Mouse (Mus musculus) thymus, postnatal 25 days (tissue): ENCODE measurements around the gene Cmtm5.
"Not testable (repeated sequence)": the region's sequence is repeated elsewhere in the genome, so short reads cannot be mapped to it uniquely, and the experiment has no call there.

Source experiments
- DNase-seq: peaks from one replicate; pipeline ENCODE4 v3.0.0; 2022

The Cmtm5 gene

DNA sequence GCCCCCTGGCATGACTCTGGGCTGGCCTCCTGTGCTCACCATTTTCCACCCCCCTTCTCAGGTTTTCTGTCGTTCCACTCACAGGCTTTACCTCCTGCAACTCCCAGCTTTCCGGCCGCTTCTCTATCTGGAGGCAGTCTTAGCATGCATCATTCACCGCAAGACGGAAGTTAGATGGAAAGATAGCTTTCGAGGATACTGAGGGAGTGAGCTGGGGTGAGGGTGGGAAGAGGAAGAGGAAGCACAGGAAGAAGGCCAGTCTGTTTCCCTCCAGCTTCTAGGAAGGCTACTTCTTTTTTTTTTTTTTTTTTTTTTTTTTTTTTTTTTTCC lies 735 bp downstream of the Cmtm5 start:
- DNase-seq, result no peak

DNA sequence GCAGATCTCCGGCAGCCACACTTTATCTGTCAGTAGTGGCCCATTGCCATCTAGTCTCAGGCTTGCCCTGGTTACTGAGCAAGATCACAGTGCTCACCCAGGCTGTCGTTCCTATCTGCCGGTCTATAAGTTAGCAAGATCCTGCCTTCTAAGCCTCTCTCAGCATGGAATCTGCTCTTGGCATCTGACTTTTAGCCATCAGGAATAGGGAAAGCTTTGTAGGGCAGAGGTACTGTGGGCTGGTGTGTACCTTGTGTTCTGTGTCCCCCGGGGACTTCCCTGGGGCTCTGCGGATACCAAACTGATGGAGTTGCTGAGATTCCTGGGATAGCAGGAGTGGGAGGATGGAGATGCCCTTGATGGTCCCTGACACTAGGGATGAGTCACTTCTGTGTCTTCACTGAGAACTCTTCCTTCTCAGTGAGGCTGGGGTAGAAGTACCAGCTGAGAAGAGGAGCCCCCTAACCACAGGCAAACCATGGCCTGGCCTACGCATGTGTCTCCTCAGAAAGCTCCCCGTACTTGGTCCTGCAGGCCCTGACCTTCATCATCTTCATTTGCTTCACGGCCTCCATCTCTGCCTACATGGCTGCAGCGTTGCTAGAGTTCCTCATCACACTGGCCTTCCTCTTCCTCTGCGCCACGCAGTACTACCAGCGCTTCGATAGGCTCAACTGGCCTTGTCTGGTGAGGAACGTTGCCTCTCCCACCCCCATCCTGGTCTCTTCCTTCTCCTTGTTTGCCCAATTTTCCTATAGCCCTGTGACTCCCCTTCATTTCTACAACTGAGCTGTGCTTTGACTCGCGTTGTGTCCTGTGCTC lies 1.5 kb downstream of the Cmtm5 start:
- no peak for DNase-seq

DNA sequence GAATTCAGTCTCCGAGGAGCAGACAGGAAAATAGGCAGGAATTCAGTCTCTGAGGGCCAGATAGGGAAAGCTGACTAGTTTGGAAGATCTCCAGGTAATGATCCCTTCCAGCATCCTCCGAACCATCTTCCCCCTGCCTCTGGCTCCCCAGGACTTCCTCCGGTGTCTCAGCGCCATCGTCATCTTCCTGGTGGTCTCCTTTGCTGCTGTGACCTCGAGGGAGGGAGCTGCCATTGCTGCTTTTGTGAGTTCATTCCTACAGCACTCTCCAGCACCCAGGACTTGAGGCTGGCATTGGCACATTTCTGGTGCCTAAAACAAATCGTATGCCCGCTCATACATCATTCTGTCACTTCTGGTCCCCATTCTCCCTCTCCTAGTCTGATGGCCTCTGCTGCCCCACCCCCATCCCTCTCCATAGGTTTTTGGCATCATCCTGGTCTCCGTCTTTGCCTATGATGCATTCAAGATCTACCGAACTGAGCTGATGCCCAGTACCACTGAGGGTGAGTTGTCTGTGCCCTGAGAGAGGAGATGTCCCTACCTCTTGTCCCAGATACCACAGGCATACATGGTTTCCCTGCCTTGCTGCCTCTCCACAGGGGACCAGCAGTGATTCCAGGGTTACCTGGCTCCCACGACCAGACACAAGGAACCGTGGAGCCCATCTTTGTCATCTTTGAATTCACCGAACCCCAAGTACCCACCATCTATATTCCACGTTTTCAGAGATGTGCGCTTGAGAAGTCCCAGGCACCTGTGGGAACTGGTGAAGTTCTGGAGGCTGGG lies 2.6 kb downstream of the Cmtm5 start:
- no peak for DNase-seq

DNA sequence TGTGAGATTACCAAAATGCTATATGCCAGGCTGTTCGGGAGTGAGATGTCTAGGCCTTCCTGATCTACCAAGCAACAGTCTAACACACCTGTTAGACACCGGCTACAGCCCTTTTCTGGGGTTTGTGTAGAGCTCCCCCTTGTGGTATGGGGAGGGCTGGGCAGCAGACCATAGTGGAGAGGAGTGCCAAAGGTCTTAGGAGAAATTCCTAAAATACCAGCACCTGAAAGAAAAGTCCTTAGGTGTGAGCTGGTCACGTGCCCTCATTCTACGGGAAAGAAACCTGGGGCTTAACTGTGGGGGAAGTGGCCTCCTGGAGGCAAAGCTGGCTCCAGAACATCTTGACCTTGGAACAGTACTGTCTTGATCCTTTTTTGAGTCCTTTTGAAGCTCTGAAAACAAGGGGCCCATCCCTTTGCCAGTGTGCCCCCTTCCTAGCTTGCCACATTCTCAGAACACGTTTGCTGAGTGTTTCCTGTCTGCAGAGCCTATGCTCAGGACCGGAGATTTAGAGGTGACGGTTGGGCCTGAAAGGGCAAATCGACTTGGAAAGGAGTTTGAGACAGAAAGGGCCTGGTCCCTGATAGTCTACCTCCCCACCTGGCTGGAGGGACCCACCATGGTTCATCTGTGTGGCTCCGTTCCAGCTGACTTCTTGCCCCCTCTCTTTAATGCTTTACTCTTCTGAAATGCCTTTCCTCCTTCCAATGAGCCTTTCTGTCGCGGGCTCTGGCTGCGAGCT lies 3.5 kb downstream of the Cmtm5 start:
- DNase-seq, result peak; percentile 71

DNA sequence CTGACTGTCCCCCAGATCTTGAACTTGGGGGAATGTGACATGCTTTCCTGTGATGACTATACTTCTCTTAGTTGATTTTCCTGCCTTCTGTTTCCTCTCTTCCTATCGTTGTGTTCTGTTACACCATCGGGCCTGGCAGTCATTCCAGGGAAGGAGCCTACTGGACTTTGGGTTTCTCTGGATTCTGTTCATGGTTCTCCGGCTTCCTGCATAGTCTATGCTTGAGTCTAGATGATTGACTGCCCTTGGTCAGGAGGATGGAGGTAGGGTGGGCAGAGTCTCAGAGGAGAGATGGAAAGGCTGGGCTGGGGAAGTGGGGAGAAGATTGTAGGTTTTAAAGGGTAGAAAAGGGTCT lies 4.1 kb downstream of the Cmtm5 start:
- DNase-seq, result no peak

DNA sequence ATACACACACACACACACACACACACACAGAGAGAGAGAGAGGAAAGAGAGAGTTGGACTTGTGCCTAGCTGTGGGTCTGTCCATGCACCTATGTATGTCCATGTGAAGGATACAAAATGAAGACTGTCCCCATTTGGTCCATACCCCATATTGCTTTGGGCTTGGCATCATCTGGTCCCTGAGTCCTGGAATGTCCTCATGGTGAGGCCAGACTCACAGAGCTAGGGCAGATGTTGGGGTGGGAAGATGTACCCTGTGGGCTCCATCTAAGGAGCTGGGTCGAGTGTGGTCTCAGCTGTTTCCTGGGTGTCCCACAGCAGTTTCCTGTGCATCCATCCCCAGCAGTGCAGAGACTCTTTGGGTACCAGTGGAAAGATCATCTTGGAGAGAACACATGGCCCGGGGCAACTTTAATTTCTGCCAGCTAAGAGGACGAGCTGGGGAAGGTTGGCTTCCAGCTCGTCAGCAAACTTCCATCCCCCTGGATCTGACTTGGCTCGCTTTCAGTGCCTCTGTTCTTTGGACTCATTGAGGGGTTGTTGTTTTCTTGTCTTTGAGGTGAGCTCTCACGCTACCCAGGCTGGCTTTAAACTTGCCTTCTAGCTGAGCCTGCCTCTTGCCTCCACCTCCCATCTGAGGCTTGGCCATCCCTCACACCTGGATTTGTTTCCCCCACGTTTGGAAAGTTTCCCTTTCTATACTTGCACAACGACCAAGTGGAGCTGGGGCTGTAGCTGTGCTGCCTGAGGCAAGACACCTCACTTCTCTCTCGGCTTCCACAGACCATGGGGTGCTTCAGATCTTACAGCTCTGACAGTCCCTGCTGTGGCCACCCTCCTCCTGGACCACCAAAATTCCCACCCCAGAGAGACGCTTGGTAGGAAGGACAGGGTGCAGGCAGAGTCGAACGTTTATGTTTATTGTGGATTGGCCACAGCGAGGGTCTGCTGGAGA lies 5.2 kb downstream of the Cmtm5 start:
- no peak for DNase-seq

DNA sequence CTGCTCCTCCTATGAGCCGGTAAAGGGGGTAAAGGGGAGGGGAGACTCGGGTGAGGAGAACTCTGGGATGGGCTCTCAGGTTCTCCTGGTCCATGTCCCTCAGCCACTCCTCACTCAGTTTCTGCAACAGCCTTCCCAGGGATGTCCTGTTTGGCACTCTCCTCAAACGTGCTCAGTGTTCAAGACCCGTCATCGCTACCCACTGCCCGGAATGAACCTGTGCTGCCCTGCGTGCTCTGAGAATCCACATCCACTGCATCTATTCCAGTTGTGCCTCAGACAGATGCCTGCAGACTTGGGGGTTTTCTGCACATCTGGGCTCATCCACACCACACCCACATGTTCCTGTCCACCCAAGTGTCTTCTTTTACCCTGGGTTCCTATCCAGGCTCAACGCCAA lies 6.4 kb downstream of the Cmtm5 start:
- DNase-seq, result no peak

DNA sequence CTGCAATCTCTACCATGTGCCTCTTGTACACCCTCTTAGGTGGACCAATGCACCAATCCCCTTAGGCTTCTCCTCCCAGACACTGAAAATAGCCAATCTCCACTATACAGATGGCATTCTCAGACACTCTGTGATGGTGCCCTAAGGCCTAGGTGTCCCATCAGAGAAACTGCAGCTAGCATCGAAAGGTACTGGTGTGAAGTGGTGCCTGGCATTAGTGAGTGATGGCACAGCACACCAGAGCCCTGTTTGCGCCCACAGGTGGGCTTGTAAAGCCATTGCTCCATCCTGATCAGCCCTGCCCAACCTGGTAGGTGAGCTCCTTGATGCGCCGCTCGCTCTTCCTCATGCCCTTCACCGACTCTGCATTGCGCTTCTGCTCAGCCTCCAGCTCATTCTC lies 7.9 kb downstream of the Cmtm5 start:
- no peak for DNase-seq

DNA sequence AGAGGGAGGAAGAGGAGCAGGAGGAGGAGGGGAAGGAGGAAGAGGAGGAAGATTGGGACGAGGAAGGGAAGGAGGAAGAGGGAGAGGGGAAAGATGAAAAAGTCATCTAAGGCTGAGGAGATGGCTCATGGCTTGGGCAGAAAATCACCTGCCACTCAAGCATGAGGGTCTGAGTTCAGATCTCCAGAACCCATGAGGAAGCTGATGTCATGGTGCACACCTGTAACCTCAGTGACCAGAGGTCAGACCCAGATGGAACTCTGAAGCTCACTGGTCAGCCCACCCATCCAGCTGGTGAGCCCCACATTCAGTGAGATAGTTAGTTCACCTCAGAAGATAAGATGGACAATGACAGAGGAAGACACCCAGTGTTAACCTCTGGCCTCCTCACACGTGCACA lies 8.9 kb downstream of the Cmtm5 start:
- no peak for DNase-seq

DNA sequence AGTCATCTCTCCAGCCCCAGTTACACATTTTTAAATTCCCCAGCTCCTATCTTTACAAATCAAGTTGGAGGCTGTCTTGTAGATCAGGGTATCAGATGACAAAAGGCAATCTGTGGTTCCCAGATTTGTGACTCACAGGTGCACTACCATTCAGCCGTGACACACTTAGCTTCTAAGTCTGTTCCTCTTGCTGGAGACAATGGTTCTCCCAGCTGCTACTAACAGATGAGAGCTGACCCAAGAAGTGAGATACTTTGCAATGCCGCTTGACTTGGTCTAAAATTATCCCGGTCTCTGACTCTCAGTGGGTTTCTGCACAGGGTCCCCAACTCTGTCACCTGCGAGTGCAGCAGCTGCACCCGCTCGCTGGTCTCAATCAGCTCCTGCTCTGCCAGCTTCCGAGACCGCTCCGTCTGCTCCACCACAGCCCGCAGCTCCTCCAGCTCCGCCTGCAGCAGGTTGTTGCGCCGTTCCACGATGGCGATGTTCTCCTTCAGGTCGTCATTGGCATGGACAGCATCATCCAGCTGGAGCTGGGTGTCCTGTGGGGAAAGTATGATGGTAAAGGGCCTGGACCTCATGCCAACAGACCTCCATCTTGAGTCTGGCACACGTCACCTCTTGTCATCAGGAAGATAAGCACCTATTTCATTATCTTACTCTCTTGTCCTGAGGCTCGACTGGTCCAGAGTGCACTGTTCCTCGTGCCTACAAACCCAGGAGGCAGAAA lies 10.1 kb downstream of the Cmtm5 start:
- no peak for DNase-seq

DNA sequence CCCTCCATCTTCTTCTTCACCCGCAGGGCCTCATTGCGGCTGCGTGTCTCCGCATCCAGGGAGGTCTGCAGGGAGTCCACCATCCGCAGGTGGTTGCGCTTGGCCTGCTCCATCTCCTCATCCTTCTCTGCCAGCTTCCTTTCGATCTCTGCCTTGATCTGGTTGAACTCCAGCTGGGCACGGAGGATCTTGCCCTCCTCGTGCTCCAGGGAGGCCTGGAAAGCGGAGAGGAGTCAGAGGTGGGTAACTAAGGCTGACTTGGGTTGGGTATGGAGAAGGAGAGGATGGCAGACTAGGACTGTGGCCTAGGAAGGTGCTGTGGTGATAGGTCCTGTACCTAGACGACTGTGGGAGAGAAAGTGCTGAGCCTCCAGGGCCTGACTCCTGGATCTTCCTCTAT lies 10.9 kb downstream of the Cmtm5 start:
- not testable (repeated sequence) for DNase-seq

DNA sequence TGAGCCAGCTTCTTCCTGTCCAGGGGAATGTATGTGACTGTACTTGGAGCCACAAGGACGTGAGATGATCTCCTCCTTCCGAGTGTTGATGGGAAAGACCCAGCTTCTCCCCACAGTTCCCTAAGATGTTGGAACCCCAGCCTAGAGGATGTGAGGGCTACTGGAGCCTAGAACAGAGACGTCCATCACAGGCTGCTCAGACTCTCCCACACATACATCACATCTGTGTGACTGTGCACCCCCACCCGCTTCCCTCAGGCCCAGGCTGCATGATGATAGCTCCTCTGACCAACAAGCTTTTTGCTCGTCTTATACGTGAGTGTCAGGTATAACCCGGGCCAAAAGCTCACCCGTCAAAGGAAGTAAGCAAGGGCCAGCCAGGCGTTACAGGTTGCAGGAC lies 12.7 kb downstream of the Cmtm5 start:
- no peak for DNase-seq

DNA sequence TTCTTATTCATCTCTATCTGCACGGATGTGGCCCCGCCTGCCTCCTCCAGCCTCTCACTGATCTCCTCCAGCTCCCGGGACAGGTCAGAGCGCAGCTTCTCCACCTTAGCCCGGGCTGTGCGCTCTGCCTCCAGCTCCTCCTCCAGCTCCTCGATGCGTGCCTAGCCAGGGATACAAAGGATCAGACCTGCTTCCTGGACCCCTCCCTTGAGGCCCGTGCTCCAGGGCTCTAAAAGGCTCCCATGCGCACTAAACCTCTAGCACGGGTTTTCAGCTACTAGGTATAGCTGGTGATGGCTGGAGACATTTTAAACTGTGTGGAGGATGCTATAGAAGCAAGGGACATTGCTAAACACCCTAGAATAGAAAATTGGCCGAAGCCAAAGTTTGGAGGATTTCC lies 14.4 kb downstream of the Cmtm5 start:
- DNase-seq, result no peak

DNA sequence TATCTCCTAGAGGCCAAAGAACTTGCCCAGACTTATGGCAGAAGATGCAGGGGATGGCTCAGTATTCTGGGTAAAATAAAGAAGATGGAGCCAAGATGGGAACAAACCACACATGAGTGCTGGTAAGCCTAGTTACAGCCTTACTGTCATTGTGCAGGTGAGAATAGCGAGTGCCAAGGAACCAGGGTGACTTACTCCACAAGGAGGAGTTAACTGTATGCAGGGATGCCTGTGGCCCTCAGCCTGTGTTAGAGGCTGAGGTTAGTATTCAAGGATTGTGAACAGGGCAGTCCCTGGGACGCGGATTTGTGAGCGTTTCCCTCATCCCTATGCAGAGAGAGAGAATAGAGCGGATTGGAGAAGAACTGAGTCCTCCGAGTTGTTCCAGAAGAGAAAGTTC lies 15.5 kb downstream of the Cmtm5 start:
- DNase-seq, result no peak

DNA sequence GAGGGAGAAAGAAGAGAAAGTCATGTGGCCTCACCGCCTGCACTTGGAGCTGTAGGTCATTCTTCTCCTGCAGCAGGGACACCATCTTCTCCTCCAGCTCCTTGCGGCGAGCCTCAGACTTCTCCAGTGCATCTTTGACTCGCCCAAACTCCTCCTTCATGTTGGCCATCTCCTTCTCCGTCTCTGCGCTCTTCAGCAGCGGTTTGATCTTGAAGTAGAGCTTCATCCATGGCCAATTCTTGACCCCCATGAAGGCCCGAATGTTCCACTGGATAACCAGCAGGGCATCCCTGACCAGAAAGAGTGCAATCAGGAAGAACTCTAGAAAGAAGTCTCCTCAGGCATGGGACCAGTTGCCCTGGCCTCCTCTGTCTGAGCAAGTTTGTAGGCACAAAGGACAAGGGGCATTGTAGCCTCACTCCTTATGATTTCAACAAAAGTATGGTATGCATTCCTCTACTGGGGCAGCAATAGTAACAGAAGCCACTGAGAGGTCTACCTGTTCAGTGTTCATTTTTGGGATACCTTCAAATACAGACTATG lies 17.7 kb downstream of the Cmtm5 start:
- no peak for DNase-seq

DNA sequence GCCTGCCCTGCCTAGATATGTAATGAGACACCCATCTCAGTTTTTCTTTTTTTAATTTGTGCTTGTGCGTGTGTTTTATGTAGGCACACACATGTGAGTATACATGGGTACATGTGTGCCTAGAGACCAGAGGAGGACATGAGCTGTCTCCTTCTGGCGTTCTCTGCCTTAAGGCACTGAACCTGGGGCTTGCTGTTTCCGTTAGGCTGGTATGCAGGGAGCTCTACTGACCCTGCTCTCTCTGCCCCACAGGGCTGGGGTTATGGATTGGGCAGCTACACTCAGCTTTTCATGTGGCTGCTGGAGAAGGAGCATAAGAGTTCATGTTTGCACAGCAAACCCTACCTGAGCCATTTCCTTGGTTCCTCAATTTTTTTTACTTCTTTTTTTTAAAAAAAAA lies 18.4 kb downstream of the Cmtm5 start:
- no peak for DNase-seq

DNA sequence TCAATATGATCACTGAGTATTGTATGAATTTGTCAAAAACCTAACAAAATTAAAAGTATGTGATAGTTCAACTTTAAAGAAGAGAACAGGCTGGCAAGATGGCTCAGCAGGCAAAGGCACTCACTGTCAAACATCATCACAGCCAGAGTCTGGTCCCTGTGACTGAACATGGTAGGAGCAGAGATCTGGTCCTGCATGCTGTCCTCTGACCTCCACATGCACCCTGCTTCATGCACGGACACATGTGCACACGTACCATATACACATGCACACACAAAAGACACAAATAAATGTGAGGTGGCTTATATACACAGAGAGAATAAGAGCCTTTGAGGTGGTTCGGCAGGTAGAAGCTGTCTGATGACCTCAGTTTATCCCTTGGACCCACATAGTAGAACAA lies 19.4 kb downstream of the Cmtm5 start:
- no peak for DNase-seq

DNA sequence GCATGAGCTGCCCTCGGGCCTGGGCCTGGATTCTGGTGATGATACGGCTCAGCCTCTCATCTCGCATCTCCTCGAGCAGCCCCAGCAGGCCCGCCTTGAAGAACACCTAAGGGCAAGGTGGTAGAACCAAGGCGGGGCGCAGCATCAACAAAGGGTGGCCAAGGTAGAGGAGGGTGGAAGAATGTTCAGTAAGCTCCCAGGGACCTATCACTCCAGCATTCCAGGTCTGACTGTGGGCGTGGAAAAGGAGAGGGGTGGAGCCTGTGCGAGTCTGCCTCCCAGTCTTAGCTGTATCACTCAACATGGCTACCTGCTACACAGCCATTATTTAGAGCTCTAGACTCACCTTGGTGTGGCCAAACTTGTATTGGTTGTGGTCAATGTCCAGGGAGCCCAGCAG lies 20.5 kb downstream of the Cmtm5 start:
- DNase-seq, result no peak

DNA sequence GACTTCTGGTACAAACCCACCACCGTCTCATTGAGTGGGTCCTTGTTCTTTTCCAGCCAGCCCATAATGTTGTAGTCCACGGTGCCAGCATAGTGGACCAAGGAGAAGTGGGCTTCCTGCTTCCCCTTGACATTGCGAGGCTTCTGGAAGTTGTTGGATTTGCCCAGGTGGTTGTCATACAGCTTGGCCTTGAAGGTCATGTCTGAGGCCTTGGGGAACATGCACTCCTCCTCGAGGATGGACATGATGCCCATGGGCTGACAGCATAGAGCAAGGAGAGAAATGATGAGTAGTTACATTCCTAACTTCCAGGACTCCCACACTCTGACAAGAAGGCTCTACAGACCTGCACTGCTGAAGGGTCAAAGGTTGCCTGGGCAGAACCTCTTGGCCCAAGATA lies 22.4 kb downstream of the Cmtm5 start:
- no peak for DNase-seq

DNA sequence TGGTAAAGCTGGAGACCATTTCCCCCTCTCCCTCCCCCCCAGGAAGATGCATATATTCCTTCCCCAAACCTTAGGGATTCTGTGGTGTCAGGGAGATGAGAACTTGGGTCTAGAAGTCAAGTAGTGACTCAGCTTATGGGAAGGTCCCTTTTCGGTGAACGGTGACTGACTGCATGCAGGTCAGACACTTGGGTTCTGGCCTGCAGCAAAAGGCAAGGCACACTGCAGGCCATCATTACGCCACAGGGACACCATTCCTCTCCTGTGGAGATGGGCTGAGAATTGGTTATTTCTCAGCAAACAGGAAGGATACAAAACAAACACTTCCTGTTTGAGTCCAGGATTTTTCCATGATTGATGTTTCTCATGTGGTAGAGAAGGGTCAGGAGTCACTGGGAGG lies 23.1 kb downstream of the Cmtm5 start:
- DNase-seq, result no peak

DNA sequence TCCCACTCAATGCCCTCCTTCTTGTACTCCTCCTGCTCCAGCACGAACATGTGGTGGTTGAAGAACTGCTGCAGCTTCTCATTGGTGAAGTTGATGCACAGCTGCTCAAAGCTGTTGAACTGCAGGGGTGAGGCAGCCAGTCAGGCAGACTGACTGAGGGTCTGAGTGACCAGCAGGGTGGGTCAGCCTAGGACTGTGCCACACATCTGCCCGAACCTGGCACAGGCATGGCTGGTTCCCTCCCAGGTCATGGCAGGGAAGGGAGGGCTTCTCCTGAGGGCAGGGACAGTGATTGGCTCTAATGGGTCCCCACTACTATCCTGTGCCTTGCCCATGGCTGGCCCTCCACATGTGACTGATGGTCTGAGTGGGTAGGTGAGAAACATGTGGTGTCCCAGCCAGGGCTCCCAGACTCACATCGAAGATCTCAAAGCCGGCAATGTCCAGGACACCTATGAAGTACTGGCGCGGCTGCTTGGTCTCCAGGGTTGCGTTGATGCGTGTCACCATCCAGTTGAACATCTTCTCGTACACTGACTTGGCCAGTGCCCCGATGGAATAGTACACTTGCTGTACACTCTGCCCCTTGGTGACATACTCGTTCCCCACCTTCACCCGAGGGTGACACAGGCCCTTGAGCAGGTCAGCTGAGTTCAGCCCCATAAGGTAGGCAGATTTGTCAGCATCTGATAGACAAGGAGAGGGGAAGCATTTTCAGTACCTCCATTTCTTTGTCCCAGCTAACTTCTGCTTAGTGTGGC lies 24.0 kb downstream of the Cmtm5 start:
- DNase-seq, result not testable (repeated sequence)
